Mouse (Mus musculus) liver, postnatal 0 days (tissue): ENCODE data around the gene Mgat5. TPM values are rescaled to one million over a fixed set of nuclear protein-coding genes. Genes with fewer than 3 reads are reported as not detected.

Experiments
- ATAC-seq: fragments of 200-750 bp; cut with Nextera tagmentation; 2 replicates; pipeline ENCODE4 v1.8.0; 2017; ENCODE audit warnings: mild to moderate bottlenecking, moderate library complexity
- DNase-seq: peaks from one replicate; pipeline ENCODE4 v3.0.0-alpha.2; 2016
- H3K27ac ChIP-seq: fragments of 300-500 bp; sonication (generic); 2 replicates; pipeline ENCODE4 v1.5.1; 2014; ENCODE audit warnings: antibody characterized with exemption, moderate library complexity, mild to moderate bottlenecking, low read depth
- H3K27me3 ChIP-seq: fragments of 300-500 bp; sonication (generic); 2 replicates; pipeline ENCODE4 v1.6.1; 2014; ENCODE audit warnings: low read length, control low read depth, mixed read lengths; ENCODE audit not compliant: insufficient read depth
- H3K36me3 ChIP-seq: fragments of 300-500 bp; sonication (generic); replicated peaks from 2 replicates; pipeline ENCODE4 v1.6.1; 2014; ENCODE audit warnings: mild to moderate bottlenecking, control low read depth, low read length, moderate library complexity, mixed read lengths; ENCODE audit not compliant: insufficient read depth
- H3K4me1 ChIP-seq: fragments of 300-500 bp; sonication (generic); 2 replicates; pipeline ENCODE4 v1.6.1; 2014; ENCODE audit warnings: antibody characterized with exemption, mild to moderate bottlenecking, control low read depth; ENCODE audit not compliant: insufficient read depth
- H3K4me2 ChIP-seq: fragments of 300-500 bp; sonication (generic); 2 replicates; pipeline ENCODE4 v1.6.1; 2014; ENCODE audit warnings: low read depth, mild to moderate bottlenecking, low read length, moderate library complexity, mixed read lengths
- H3K4me3 ChIP-seq: fragments of 300-500 bp; sonication (generic); 2 replicates; pipeline ENCODE4 v1.5.1; 2014; ENCODE audit warnings: low read depth, low read length
- H3K9ac ChIP-seq: fragments of 300-500 bp; sonication (generic); replicated peaks from 2 replicates; pipeline ENCODE4 v1.6.1; 2014; ENCODE audit warnings: mild to moderate bottlenecking, moderate library complexity
- H3K9me3 ChIP-seq: fragments of 300-500 bp; sonication (generic); 2 replicates; pipeline ENCODE4 v1.6.1; 2016; ENCODE audit warnings: mild to moderate bottlenecking, control low read depth, low read length, mixed read lengths
- CTCF ChIP-seq: sonication (generic); IDR thresholded peaks from 2 replicates; pipeline ENCODE4 v1.5.1; 2016; ENCODE audit warnings: antibody characterized with exemption, low read depth
- EP300 ChIP-seq: IDR thresholded peaks from 2 replicates; pipeline ENCODE4 v1.6.1; 2016; ENCODE audit warnings: antibody characterized with exemption, low read depth, mild to moderate bottlenecking
- WGBS: fragments of 180-500 bp; shearing (Covaris S2); extraction: QIAGEN DNeasy Blood & Tissue Kit; methylation state at CpG from one replicate; pipeline ENCODE4 v1.1.7; 2014; ENCODE audit not compliant: insufficient replicate concordance; 5-methylcytosine and 5-hydroxymethylcytosine counted together
- polyA plus RNA-seq: library from polyadenylated mRNA; unstranded; fragments of >200 nt; fragmentation: Nextera tagmentation; extraction: Ambion mirVana; gene quantifications from 2 replicates; pipeline ENCODE4 v1.2.1, GENCODE M21; 2015

Mgat5 gene
- polyA plus RNA-seq, 1 experiment from 2014 or later, result 0.86 TPM

DNA sequence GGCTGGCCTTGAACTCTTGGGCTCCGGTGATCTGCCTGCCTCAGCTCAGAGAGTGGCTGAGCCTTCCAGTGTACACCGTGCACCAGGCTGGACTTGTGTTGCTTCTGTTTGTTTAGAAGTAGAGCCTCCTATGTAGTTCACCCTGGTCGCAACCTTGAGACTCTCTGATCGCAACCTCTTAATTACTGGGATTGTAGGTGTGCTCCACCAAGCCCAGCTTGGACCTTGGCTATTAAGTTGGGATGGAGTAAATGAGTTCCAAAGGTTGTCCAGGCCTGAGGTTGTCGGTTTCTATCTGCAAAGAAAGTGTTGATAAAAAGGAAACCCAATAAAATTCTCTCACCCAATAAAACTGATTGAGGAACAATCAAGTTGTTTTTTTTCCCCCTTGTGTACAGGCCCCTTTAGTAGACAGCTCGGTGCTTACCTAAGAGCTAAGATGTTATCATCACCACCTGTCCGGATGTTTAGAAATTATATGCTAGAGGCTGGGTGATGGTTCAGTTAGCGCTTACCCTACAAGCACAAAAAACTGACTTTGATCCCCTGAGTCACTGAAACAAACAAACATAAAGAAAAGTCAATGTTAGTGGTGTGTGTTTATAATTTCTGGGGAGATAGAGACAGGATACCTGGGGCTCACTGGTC lies 9.9 kb downstream of the Mgat5 start:
- no peaks in the 10 kb centered on the region for H3K36me3 ChIP-seq
- WGBS, result 77% methylated on average over 8 of the region's 8 CpGs
- TF ChIP-seq EP300, result no peak
- no peak for TF ChIP-seq CTCF
- H3K9me3 ChIP-seq, result no peaks in the 10 kb centered on the region
- H3K9ac ChIP-seq, result no peak overlapping the region
- H3K4me2 ChIP-seq, result no peak overlapping the region
- H3K27me3 ChIP-seq, result no peaks in the 10 kb centered on the region
- no peak for DNase-seq
- peaks cover 5% of the 10 kb centered on the region for H3K4me1 ChIP-seq
- H3K27ac ChIP-seq, result no peak overlapping the region
- ATAC-seq, result no peak
- H3K4me3 ChIP-seq, result no peak overlapping the region

DNA sequence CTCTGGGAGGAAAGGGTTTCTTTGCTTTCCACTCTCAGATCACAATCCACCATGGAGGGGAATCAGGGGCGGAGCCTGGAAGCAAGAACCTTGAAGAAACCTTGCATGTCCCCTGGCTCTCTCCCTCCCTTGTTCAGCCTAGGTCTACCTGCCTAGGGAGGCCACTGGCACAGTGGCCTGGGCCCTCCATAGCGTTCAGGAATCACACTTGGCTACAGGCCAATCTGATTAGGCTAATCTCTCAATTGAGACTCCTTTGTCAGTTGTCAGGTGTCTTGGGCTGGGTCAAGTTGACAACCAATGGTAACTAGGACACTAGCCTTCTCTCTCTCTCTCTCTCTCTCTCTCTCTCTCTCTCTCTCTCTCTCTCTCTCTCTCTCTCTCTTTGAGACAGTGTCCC lies 12.2 kb downstream of the Mgat5 start:
- ATAC-seq, result no peak

DNA sequence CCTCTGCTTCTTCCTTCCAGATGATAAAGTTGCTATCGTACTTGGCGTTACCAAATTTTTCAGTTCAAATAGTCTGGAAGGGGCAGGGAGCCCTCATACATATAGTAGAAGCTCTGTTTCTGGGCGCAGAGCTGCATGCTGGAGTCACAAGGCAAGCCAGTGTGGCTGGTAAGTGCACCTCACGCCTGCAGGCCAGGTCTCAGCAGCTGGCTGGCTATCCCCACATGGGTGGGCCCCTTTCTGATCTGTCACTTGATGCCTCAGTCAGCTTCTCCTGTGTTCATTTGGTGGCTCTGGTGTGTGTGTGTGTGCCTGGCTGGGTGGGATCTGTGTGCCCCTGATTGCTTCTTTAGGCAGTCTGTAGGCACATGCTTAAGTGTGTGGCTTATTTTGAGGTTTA lies 12.8 kb downstream of the Mgat5 start:
- WGBS, result 68% methylated on average over 4 of the region's 4 CpGs
- Histone ChIP-seq H3K27ac (no peak overlapping the region), H3K9me3 (no peaks in the 10 kb centered on the region), H3K36me3 (no peaks in the 10 kb centered on the region), H3K4me2 (no peak overlapping the region), H3K4me3 (no peak overlapping the region), H3K9ac (no peak overlapping the region), H3K4me1 (peaks cover 5% of the 10 kb centered on the region), H3K27me3 (no peaks in the 10 kb centered on the region)
- DNase-seq, result no peak
- no peak for ATAC-seq
- TF ChIP-seq CTCF (no peak), EP300 (no peak)

More for the DNA sequence above, 12.2 kb downstream of the Mgat5 start:
- no peak for DNase-seq
- Histone ChIP-seq H3K27ac (no peak overlapping the region), H3K9ac (no peak overlapping the region), H3K36me3 (no peaks in the 10 kb centered on the region), H3K4me1 (peaks cover 5% of the 10 kb centered on the region), H3K4me2 (no peak overlapping the region), H3K27me3 (no peaks in the 10 kb centered on the region), H3K4me3 (no peak overlapping the region), H3K9me3 (no peaks in the 10 kb centered on the region)
- WGBS, result 58% methylated on average over 2 of the region's 2 CpGs
- TF ChIP-seq EP300 (no peak), CTCF (no peak)

DNA sequence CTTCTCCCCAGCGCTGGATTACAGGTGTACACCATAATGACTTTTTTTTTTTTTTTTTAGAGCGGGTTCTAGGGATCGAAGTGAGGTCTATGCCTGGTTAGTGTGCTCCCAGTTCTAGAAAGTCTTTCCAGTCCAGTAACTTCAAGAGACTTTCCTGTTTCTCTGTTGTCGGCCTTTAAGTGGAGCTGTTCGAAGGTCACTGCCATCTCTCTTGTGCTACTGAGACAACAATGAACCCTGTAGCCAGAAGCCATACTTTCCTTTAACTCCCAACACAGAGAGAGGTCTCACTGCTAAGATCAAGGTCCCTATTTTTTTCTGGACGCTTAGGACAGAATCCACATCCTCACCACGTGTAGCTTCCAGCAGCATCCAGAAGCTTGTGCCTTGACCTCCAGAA lies 13.4 kb downstream of the Mgat5 start:
- no peak overlapping the region for H3K4me3 ChIP-seq
- no peak overlapping the region for H3K27ac ChIP-seq
- no peaks in the 10 kb centered on the region for H3K9me3 ChIP-seq
- no peaks in the 10 kb centered on the region for H3K27me3 ChIP-seq
- ATAC-seq (no peak), DNase-seq (no peak)
- H3K9ac ChIP-seq, result no peak overlapping the region
- no peak overlapping the region for H3K4me2 ChIP-seq
- no peaks in the 10 kb centered on the region for H3K36me3 ChIP-seq
- TF ChIP-seq CTCF, result no peak
- TF ChIP-seq EP300, result no peak
- H3K4me1 ChIP-seq, result peaks cover 5% of the 10 kb centered on the region
- WGBS, result 77% methylated on average over 7 of the region's 7 CpGs

DNA sequence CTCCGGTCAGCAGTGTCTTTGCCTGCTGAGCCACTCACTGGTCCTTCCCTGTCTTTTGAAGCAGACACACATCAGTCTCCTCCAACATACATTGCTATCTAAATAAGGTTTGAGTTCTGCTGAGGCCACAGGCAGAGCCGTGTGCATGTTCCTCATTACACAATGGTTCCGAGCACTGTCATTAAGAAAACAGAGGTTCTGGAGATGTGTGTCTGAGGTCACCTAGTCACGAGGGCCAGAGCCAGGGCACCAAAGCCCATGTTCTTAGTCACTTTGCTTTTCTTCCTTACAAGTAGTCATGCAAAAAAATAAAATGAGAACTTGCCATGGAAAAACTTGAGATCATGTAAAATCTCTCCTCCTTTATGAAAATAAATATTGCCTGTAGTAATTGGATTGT lies 14.3 kb downstream of the Mgat5 start:
- ATAC-seq, result peak; percentile 21; the same call in 1 of the 2 replicates
- Histone ChIP-seq H3K4me1 (peaks cover 5% of the 10 kb centered on the region), H3K27ac (no peak overlapping the region), H3K4me2 (no peak overlapping the region), H3K9ac (no peak overlapping the region), H3K4me3 (no peak overlapping the region), H3K36me3 (no peaks in the 10 kb centered on the region), H3K27me3 (no peaks in the 10 kb centered on the region), H3K9me3 (no peaks in the 10 kb centered on the region)
- TF ChIP-seq EP300 (no peak), CTCF (no peak)
- no peak for DNase-seq
- WGBS, result 75% methylated on average over 4 of the region's 4 CpGs

GRCm38 (mm10) chr1:127219621-127220020 lies 14.8 kb downstream of the Mgat5 start:
- 74% methylated on average over 4 of the region's 4 CpGs for WGBS
- H3K9ac ChIP-seq, result no peak overlapping the region
- no peak overlapping the region for H3K4me3 ChIP-seq
- TF ChIP-seq CTCF, result no peak
- no peak for TF ChIP-seq EP300
- peaks cover 2% of the 10 kb centered on the region for H3K4me1 ChIP-seq
- H3K9me3 ChIP-seq, result no peaks in the 10 kb centered on the region
- DNase-seq (no peak), ATAC-seq (no peak)
- no peak overlapping the region for H3K27ac ChIP-seq
- H3K36me3 ChIP-seq, result no peaks in the 10 kb centered on the region
- no peak overlapping the region for H3K4me2 ChIP-seq
- H3K27me3 ChIP-seq, result no peaks in the 10 kb centered on the region
